Comparison of ENCODE assay signal across 8 mouse cellular contexts in the genomic region with DNA sequence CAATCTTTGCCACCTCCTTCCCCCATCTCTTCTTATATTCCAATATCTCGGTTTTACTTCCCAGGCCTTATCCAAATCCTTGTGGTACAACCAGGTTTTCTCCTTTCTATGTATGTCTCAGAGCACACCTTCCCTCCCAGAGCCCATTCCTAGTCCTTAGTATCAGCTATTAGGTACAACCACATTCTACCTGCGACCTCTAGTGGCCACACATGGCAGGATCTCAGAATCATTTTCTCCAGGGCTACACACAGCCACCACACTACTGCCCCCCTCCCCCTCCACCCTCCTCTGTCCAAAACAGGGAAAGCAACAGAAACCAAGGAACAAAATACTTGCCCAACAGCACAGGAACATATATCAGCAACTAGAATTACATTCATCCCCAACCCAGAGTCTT.
DNase-seq lines count a peak whose midpoint lies in the region; ATAC-seq and TF ChIP-seq lines count a peak whose summit lies in the region.

No protein-coding gene starts in this region.

- no peaks in the 10 kb centered on the region for H3K36me3 ChIP-seq in hindbrain, embryonic 13.5 days
- H3K36me3 ChIP-seq in midbrain, postnatal 0 days (ENCODE audit: insufficient read depth, low read length), result no peaks in the 10 kb centered on the region

- TF ChIP-seq CTCF in midbrain, postnatal 0 days (IDR thresholded peaks at IDR 0.05), result peak; percentile 56

- WGBS in hindbrain, embryonic 13.5 days, result 13% methylated on average over 2 of the region's 2 CpGs
- WGBS in midbrain, postnatal 0 days, result 21% methylated on average over 2 of the region's 2 CpGs

- intact Hi-C loops in gastrocnemius, postnatal 14 days (cut with DNase I; ENCODE audit: low total_unique reads), result no loop called here
- intact Hi-C loops in left cerebral cortex, postnatal 4 days (cut with DNase I), result no loop called here

- no peak overlapping the region for H3K9ac ChIP-seq in hindbrain, embryonic 13.5 days
- H3K9ac ChIP-seq in midbrain, postnatal 0 days (replicated peaks; ENCODE audit: low read length, poor library complexity, severe bottlenecking), result no peak overlapping the region

- no peak overlapping the region for H3K4me3 ChIP-seq in hindbrain, embryonic 13.5 days
- H3K4me3 ChIP-seq in midbrain, postnatal 0 days (ENCODE audit: low read depth, low read length), result no peak overlapping the region

- H3K27ac ChIP-seq in hindbrain, embryonic 13.5 days, result no peak overlapping the region
- H3K27ac ChIP-seq in midbrain, postnatal 0 days (ENCODE audit: low read depth, low read length), result no peak overlapping the region

- peak; percentile 9 for DNase-seq in gastrocnemius, postnatal 10 days
- no peak for DNase-seq in gastrocnemius, postnatal 14 days
- DNase-seq in CD4-positive helper T cell, adult 2 months (ENCODE audit: low read depth, low spot score), result peak; percentile 2
- peak; percentile 49 for DNase-seq in brain, adult 2 months (ENCODE audit: low read depth, low spot score)
- DNase-seq in left cerebral cortex, postnatal 4 days, result peak; percentile 46
- peak; percentile 39 for DNase-seq in midbrain, postnatal 0 days (ENCODE audit: low spot score)
- no peak for DNase-seq in MN1 (ENCODE audit: low spot score)

- no peaks in the 10 kb centered on the region for H3K27me3 ChIP-seq in hindbrain, embryonic 13.5 days
- H3K27me3 ChIP-seq in midbrain, postnatal 0 days (ENCODE audit: insufficient read depth, low read length), result no peaks in the 10 kb centered on the region

- no peaks in the 10 kb centered on the region for H3K4me1 ChIP-seq in hindbrain, embryonic 13.5 days (replicated peaks)
- no peaks in the 10 kb centered on the region for H3K4me1 ChIP-seq in midbrain, postnatal 0 days (ENCODE audit: insufficient read depth, low read length)

- H3K4me2 ChIP-seq in hindbrain, embryonic 13.5 days, result no peak overlapping the region
- no peak overlapping the region for H3K4me2 ChIP-seq in midbrain, postnatal 0 days (ENCODE audit: low read depth, low read length, poor library complexity, severe bottlenecking)

- peak; percentile 66; the same call in 1 of the 2 replicates for ATAC-seq in hindbrain, embryonic 13.5 days (ENCODE audit: low FRiP score)
- no peak for ATAC-seq in midbrain, postnatal 0 days (ENCODE audit: low FRiP score)

- no peaks in the 10 kb centered on the region for H3K9me3 ChIP-seq in hindbrain, embryonic 13.5 days
- H3K9me3 ChIP-seq in midbrain, postnatal 0 days (ENCODE audit: low read length), result no peaks in the 10 kb centered on the region

Comparison
In these comparisons a context has a peak if more than half of its experiments do, and no peak if none do; other contexts are left out.
1. DNase-seq: peak in gastrocnemius, postnatal 10 days (single experiment), CD4-positive helper T cell, adult 2 months (single experiment), brain, adult 2 months (single experiment), left cerebral cortex, postnatal 4 days (single experiment) and midbrain, postnatal 0 days (single experiment); none in gastrocnemius, postnatal 14 days (single experiment) and MN1 (single experiment).